Mouse (Mus musculus) erythroblast, embryonic 14.5 days (primary cell): ENCODE data around the gene Slc35e4. TPM values are rescaled to one million over a fixed set of nuclear protein-coding genes. Genes with fewer than 3 reads are reported as not detected.
"Not testable (repeated sequence)": the region's sequence is repeated elsewhere in the genome, so short reads cannot be mapped to it uniquely, and the experiment has no call there.

Source experiments
- H3K27me3 ChIP-seq: 2 replicates; pipeline ENCODE4 v1.6.1; 2012; ENCODE audit warnings: inconsistent platforms; ENCODE audit not compliant: control insufficient read depth
- H3K36me3 ChIP-seq: 2 replicates; pipeline ENCODE4 v1.6.1; 2012; ENCODE audit warnings: mild to moderate bottlenecking, inconsistent platforms; ENCODE audit not compliant: control insufficient read depth
- H3K4me1 ChIP-seq: 2 replicates; pipeline ENCODE4 v1.6.1; 2012; ENCODE audit warnings: inconsistent platforms; ENCODE audit not compliant: control insufficient read depth
- H3K4me3 ChIP-seq: replicated peaks from 2 replicates; pipeline ENCODE3; 2012; ENCODE audit warnings: moderate library complexity, mild to moderate bottlenecking, inconsistent platforms
- H3K9me3 ChIP-seq: 2 replicates; pipeline ENCODE4 v1.6.1; 2012; ENCODE audit warnings: low read length, inconsistent platforms, mixed read lengths; ENCODE audit not compliant: control insufficient read depth
- GATA1 ChIP-seq: IDR thresholded peaks from 2 replicates; pipeline ENCODE4 v1.6.1; 2012; ENCODE audit warnings: low read length, inconsistent platforms, mixed read lengths
- TAL1 ChIP-seq: IDR thresholded peaks from 3 replicates; pipeline ENCODE4 v1.6.1; 2012; ENCODE audit warnings: low read length, inconsistent platforms, mixed read lengths
- polyA plus RNA-seq: library from polyadenylated mRNA; stranded (reverse); fragments of >175 nt; gene quantifications from 2 replicates; pipeline ENCODE4 v1.2.3, GENCODE M21; 2012

Slc35e4 gene
- 0.04 and 0.14 TPM in 2 replicates for polyA plus RNA-seq

DNA sequence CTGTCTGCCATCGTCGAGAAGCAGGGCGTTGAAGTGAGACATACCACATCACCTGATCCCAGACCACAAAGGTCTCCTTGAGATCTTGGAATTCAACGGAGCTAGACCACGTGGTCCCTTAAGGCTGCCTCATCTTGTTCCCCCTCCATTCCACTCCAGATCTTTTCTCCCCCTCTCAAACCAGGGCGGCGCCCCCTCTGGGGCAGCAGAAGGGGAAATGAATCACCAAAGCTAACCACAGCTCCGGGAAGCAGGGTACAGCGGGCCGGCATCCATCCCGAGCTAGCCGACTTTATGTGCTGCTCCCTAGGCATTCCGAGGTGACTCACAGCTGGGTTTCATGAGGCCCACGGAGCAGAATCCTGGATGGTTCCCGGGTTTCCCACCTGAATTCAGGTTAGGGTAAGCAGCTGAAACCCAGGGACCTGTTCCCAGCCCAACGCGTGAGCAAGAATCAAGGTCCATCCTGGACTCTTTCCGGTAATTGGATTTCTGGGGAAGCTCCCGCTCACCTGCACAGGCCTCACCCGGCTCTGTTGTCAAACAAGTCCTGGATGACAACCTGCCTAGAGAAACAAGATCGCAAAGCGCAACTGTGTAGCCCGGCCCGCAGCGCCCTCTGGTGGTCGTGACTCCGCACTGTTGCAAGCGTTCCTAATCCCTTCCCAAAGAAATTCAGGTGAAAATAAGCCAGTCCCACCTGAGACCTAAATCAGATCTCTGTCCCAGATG, at the start of gene Slc35e4:
Gene Slc35e4 (minus strand): TSS at position 556 of the 732 bp plus-strand sequence.
- TF ChIP-seq TAL1 = no peak
- TF ChIP-seq GATA1 = no peak
- Histone ChIP-seq H3K4me3 (peak within 1 kb of the TSS; percentile 45), H3K36me3 (no peaks in the 10 kb centered on the region), H3K27me3 (peaks cover 44% of the 10 kb centered on the region), H3K9me3 (peaks cover 6% of the 10 kb centered on the region; the same call in 1 of the 2 replicates), H3K4me1 (peaks cover 22% of the 10 kb centered on the region)

DNA sequence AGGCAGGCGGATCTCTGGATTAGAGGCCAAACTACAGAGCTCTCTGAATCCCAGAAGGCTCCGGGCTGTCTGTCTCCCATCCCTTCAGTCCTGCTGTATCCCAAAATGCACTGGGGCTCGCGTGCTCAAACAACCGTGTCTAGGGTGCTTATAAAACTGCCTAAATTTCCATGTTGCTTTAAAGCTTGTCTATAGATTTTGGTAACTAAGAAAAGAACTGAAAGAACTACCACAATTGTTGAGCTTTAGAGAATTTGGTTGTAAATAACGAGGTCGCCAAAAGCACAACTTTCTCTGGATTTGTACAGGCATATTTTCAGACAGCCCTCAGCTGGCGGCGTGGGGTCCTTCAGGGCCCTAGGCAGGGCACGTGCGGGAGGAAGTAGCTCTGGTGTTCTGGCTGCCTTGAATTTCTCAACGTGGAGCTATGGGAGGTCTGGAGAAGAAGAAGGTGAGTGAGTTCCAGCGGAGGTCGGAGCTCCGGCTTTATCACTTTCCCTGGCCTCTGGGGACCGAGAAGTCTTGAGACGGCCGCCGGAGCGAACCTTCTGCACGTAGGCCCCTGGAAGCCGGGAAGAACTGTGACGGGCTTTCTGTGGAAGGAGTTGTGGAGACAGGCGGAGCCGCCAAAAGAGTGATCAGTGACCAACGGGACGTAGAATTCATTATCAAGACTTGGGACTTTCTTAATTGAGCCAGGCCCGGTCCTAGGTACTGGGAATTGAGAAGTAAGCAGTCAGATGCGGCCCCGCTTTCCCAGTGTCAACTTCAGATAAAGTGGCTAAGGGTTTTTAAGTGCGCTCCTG, 49.3 kb upstream of the Slc35e4 start, which contains the start of gene Pes1:
Gene Pes1 (plus strand): TSS at position 366 of the 806 bp plus-strand sequence.
- Histone ChIP-seq H3K9me3 (no peaks in the 10 kb centered on the region), H3K4me3 (peak within 1 kb of the TSS; percentile 76), H3K4me1 (peaks cover 27% of the 10 kb centered on the region), H3K27me3 (no peaks in the 10 kb centered on the region; the same call in 1 of the 2 replicates), H3K36me3 (peaks cover 24% of the 10 kb centered on the region)
- TF ChIP-seq GATA1 (no peak), TAL1 (no peak)

DNA sequence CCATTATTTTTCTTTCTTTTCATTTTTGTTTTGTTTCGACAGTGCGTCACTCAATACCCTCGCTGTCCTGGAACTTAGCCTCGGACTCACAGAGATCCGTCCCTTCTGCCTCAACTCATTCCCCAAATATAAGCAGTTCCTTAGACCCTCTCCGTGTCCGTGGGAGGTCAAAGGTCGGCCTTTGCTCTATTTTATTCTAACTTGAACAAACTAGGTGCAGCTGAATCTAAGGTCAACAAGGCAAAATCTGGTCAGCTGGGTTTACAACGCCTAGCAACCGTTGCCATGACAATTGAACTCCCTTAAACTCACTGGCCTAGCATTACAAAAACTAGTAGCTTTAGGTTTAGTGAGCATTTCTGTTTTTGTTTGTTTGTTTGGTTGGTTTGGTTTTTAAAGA, 48.7 kb upstream of the Slc35e4 start:
- Histone ChIP-seq H3K4me3 (peak overlapping the region; percentile 76), H3K9me3 (no peaks in the 10 kb centered on the region), H3K36me3 (peaks cover 19% of the 10 kb centered on the region), H3K4me1 (peaks cover 27% of the 10 kb centered on the region), H3K27me3 (no peaks in the 10 kb centered on the region; the same call in 1 of the 2 replicates)
- no peak for TF ChIP-seq GATA1
- TF ChIP-seq TAL1 = no peak

DNA sequence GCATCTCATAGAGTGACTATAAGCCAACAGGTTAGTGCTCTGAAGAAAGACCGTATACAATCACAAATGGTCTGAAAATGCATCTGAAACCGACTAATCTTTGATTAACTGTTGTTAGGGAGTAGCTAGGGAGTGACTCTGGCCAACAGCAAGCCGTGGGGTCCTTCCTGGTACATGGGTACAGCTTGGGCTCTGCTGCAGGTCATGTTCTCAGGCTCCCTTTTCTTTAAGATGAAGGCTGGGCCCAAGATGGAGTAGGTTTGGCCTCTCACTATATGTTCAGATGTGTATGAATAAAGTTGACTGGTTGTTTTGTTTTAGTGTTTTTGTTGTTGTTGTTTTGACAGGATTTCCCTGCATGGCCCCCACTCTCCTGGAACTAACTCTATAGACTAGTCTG, 47.3 kb upstream of the Slc35e4 start:
- TF ChIP-seq GATA1 (no peak), TAL1 (no peak)
- no peaks in the 10 kb centered on the region for H3K9me3 ChIP-seq
- H3K27me3 ChIP-seq = no peaks in the 10 kb centered on the region; the same call in 1 of the 2 replicates
- peaks cover 7% of the 10 kb centered on the region for H3K36me3 ChIP-seq
- peaks cover 27% of the 10 kb centered on the region for H3K4me1 ChIP-seq
- no peak overlapping the region for H3K4me3 ChIP-seq

DNA sequence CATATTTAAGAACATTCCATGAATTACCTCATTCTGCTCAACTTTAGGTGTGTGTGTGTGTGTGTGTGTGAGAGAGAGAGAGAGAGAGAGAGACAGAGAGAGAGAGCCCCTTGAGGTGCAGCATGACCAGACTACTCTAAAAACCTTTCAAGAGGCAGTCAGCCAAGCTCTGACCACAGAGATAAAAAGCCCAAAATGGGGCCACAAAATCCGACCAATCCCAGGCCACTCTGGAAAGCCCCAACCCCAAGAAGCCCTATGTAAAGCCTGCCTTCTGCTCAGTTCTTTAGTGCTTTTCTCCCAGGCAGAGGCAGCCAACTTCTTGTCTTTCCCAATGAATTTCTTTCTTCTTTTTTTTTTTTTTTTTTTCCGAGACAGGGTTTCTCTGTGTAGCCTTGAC, 46.4 kb upstream of the Slc35e4 start:
- H3K27me3 ChIP-seq = no peaks in the 10 kb centered on the region; the same call in 1 of the 2 replicates
- no peak overlapping the region for H3K4me3 ChIP-seq
- no peaks in the 10 kb centered on the region for H3K9me3 ChIP-seq
- no peaks in the 10 kb centered on the region for H3K36me3 ChIP-seq
- H3K4me1 ChIP-seq = peaks cover 21% of the 10 kb centered on the region
- TF ChIP-seq TAL1 = no peak
- TF ChIP-seq GATA1 = no peak

DNA sequence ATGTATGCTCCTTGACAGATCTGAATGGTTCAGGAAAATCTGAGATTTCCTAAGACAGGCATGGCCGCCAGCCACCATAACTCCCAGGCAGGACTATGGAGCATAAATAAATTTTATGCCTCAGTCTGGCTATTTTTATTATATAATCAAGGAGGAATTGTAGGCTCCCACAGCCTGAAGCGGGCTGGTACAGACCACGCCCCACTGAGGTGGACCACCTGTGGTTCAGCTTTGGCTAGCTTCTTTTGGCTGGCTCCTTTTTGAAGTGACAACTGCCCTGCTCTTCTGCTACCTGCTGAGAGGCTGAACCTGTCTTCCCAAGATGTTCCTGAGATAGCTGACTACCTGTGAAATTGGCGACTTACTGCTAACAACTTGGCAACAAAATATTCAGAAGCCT, 40.9 kb upstream of the Slc35e4 start:
- not testable (repeated sequence) for H3K4me1 ChIP-seq, H3K27me3 ChIP-seq, H3K9me3 ChIP-seq, H3K36me3 ChIP-seq, H3K4me3 ChIP-seq

DNA sequence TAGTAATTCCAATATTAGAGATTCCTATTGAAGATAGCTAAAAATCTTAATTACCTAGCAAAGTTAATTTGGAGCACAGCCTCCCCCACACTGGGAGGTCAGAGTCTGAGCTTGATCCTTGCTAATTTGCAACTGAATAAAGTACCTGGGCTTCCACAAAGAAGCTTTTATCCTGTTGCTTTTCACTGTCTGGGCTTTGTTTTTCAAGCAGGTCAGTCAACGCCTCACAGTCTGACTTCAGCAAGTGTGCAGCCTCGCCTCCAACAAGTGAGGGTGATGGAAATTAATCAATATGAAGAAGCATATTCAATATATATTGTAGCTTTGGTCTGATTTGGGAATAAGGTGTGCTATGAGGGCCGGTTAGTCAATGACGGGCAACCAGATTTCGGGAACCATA, 40.4 kb upstream of the Slc35e4 start:
- not testable (repeated sequence) for H3K4me1 ChIP-seq, H3K9me3 ChIP-seq, H3K4me3 ChIP-seq, H3K36me3 ChIP-seq, H3K27me3 ChIP-seq

DNA sequence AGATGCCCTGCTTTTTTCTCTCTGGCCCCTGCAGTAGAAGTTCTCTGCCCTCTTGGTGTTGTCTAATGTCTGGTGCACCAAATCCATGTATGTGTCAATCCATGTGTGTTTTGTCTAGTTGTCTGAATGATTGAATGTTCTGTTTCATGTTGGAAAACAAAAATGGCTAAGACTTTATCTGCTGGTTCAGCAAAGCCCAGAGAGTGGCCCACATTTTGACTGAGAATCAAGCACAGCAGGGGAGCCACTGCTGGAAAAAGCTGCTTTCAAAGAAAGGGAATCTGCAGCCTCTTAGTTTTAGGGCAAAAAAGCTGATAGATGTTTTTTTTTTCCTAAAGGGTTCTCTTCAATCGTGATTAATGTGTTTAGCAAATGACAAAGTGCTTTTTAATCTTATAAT, 31.9 kb upstream of the Slc35e4 start:
- TF ChIP-seq GATA1 (no peak), TAL1 (no peak)
- peaks cover 16% of the 10 kb centered on the region for H3K27me3 ChIP-seq
- no peaks in the 10 kb centered on the region for H3K36me3 ChIP-seq
- H3K9me3 ChIP-seq = no peaks in the 10 kb centered on the region
- H3K4me1 ChIP-seq = no peaks in the 10 kb centered on the region
- no peak overlapping the region for H3K4me3 ChIP-seq

DNA sequence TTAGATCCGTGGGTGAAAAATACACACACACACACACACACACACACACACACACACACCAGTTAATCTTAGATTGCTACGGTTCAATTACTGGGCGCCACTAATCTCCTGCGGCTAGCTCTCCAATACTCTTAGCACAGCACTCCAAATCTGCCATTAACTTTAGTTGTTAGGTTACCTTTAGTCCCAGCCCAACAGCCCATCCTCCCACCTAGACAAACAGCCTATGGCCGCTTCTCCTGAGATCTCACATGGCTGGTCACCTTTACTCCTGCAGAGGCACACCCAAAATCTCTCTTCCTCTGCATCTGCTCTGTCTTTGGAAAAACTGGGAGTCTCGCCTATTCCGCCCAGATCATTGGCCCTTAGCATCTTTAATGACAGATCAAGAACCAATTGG, 26.9 kb upstream of the Slc35e4 start:
- TF ChIP-seq TAL1 = no peak
- TF ChIP-seq GATA1 = no peak
- H3K9me3 ChIP-seq = no peaks in the 10 kb centered on the region
- H3K36me3 ChIP-seq = no peaks in the 10 kb centered on the region
- no peaks in the 10 kb centered on the region for H3K4me1 ChIP-seq
- peaks cover 14% of the 10 kb centered on the region for H3K27me3 ChIP-seq
- no peak overlapping the region for H3K4me3 ChIP-seq
